Mouse (Mus musculus) MN1 (cell line): ENCODE results near the gene Cdh23.

ENCODE experiments used
- DNase-seq: peaks from one replicate; pipeline ENCODE4 v3.0.0-alpha.2; 2016; ENCODE audit warnings: low spot score

Cdh23 gene

GRCm38 (mm10) chr10:60335021-60335420 lies 361.3 kb downstream of the Cdh23 start:
- DNase-seq: no peak

- no peak for DNase-seq
Observed at GRCm38 (mm10) chr10:60334583-60334982, 361.7 kb downstream of the Cdh23 start.

GRCm38 (mm10) chr10:60328963-60329650 lies 367.2 kb downstream of the Cdh23 start:
- peak; percentile 38 for DNase-seq

DNA sequence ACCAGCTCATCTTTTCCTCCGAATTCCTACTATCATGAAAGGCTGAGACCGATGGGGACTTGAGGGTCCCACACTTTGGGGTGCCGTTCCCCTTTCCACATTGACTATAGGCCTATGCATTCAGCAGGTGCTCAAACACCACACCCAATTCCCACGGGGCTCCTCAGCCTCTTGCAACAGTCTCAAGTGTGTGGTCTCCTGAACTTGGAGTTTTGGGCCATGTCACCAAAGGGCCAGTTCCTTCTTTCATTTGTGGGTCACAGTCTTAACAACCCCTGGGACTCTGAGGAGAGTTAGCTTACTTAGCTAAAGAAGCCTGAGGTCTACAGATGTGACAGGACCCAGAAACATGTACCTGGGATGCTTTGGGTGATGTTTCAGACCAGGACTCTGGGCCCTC lies 380.1 kb downstream of the Cdh23 start:
- no peak for DNase-seq

- DNase-seq: no peak
Observed at GRCm38 (mm10) chr10:60313606-60314005, 382.7 kb downstream of the Cdh23 start.

DNA sequence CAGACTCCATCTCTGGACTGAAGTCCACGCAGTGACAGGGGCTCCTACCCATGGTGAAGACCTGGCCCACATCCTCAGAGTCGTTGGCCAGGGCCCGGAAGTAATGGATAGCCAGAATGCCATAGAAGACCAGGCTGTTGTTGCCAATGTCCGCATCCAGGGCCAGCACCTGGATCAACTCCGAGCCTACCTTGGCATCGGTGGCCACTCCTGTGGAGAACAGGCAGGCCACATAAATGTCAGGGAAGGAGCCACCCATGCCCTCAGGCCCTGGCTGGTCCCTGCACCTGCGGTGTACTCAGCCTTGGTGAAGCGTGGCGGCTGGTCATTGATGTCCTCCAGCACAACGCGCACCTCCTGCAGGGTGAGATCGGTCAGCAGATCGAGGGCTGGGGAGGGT lies 385.7 kb downstream of the Cdh23 start:
- no peak for DNase-seq

- peak; percentile 91 for DNase-seq
Observed at GRCm38 (mm10) chr10:60304854-60305628, 391.2 kb downstream of the Cdh23 start.

GRCm38 (mm10) chr10:60303419-60303818 lies 392.9 kb downstream of the Cdh23 start:
- DNase-seq: no peak

- no peak for DNase-seq
Observed at GRCm38 (mm10) chr10:60299636-60300035, 396.7 kb downstream of the Cdh23 start.

DNA sequence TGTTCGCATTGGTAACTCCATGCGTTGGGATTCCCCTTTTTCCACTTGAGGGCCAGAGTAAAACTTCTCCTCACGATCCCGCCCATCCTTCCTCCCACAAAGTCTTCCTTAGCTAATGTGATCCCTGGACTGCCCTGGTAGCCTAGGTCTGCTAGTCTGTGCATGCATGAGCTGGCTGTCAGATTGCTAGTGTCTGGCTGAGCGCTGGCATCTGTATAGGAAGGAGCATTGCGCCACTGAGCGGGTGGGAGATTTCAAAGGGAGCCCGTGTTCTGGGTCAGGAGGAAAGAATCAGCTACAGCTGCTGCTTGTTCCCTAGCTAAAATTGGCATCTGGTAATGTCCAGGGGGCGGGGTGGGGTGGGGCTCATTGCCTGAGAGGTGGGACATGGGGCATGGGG lies 400.3 kb downstream of the Cdh23 start:
- DNase-seq: no peak

DNA sequence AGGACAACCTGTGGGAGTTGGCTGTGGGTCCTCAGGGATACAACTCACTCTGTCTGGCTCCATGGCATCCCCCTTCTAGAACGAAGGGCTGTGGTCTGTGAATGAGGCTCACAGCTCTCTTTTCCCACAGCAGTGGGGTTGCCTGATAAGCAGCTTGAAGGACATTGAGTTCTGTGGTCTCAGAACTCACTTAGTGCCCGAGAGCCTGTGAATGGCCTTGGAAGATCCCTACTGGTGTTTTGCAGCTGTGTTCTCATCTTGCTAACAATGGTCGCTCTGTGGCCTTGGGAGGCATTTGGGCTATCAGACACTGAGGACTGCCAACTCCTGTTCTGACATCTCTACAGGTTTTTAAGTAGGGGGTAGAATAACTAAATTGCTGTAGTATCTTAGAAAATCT lies 400.9 kb downstream of the Cdh23 start:
- no peak for DNase-seq

DNA sequence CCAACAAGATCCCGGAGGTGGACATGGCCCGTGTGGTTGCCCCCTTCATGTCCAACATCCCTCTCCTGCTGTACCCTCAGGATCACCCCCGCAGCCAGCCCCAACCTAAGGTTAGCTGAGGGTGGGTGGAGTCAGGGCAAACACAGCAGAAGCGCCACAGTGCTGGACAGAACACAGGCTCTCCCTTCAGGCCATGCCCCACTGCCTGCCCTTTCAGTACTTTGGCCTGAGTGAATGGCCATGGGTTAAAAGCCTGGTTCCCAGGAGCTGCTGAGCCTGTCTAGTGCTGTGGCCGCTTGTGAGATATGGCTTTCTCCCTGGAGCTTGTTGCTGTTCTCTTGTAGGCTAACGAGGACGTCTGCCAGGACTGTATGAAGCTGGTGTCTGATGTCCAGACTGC lies 401.7 kb downstream of the Cdh23 start:
- DNase-seq: no peak

DNA sequence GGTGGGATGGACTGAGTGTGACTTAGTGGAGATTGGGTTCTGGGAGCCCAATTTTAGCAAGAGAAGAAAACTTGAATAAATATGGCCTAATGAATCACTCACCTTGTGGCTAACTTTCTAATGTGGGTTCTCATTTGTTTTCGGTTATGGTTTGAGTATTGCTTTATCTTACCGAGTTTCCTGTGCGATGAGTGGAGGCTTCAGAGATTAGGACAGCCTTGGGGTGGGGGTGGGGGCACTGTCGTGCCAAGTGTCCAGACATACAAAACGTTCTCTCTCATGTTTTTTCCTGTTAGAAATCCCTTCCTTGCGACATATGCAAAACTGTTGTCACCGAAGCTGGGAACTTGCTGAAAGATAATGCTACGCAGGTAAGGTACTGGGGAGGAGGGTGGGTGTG lies 404.1 kb downstream of the Cdh23 start:
- DNase-seq: no peak

DNA sequence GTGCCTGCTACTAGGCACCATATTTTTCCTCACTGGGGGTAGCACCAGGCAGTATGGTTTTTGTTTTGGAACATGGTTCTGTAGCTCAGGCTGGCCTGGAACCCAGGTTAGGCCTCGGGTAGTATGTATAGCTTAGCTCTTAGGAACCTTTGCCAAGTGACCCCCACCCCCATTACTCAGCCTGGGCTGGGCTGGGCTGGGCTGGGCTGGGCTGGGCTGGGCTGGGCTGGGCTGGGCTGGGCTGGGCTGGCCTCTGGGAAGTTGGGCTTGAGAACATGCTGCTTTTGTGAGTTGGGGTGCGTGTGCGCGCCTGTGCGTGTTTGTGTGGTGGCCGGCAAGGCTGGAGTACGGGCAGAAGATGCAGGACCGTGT lies 405.6 kb downstream of the Cdh23 start:
- DNase-seq: no peak

DNA sequence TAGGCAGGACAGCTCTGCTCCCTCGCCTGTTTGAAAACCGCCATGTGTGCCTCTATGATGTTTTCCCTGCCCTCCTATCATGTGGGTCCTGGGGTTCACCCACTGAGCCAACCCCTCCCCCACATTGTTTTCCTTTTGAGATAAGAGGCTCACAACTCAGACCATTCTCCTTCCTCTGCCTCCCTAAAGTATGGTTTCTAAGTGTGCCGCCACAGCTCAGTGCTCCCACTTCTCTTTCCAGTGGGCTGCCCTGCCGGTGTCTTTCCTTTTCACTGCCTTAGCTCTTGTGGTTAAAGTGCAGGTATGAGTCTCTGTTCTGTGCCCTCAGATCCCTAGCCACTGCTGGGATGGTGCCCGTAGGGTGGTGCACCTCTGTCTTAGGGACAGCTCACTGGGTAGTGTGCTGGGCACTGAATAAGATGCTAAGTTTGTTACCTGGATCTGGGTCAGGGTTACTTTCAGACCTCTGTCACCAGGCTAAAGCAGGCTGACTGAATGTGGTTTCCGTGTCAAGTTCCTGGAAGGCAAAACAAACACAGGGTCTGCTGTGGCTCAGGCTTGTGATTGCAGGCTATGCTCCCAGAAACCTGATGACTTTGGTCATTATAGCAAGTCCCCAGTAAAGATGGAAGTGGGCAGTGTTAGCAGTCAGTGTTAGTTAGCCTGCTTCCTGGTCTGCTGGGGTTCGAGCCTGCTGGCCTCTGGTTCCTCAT lies 406.1 kb downstream of the Cdh23 start:
- no peak for DNase-seq

GRCm38 (mm10) chr10:60289216-60289615 lies 407.1 kb downstream of the Cdh23 start:
- DNase-seq: no peak

- no peak for DNase-seq
Observed at GRCm38 (mm10) chr10:60287726-60288125, 408.6 kb downstream of the Cdh23 start.

DNA sequence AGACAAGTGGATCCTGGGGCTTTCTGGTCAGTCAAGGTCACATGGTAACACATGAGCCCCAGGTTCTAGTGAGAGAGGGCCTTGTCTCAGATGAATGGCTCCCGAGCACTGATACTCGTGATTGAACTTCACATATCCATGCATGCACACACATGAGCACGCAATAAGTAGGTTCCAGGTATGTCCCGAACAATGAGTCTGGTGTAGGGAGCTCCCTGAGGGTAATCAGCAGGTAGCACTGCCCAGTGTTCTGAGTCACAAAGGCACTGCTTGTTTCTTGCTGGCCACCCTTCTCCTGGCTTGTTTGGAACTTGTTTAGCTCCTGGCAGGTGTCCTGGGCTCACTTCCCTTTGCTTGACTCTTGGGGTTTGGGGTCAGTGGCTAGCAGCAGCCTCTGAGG lies 409.1 kb downstream of the Cdh23 start:
- no peak for DNase-seq

DNA sequence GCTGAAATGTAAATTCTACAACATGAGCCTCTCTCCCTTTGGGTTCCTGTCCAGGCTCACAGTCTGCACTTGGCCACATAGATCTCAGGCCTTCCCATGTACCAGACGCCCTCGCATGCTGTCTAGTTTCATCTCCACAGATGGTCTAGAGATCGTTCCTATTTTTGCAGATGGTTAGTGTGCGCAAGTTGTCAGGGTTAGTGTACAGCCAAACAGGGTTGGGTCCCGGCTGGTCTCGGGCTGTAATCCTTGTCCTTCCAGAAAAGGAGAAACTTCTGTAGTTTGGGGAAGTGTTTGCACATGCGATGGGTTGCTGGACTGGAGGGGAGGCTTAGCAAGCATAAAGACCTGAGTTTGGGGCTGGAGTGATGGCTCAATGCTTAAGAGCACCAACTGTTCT lies 409.7 kb downstream of the Cdh23 start:
- DNase-seq: no peak

DNA sequence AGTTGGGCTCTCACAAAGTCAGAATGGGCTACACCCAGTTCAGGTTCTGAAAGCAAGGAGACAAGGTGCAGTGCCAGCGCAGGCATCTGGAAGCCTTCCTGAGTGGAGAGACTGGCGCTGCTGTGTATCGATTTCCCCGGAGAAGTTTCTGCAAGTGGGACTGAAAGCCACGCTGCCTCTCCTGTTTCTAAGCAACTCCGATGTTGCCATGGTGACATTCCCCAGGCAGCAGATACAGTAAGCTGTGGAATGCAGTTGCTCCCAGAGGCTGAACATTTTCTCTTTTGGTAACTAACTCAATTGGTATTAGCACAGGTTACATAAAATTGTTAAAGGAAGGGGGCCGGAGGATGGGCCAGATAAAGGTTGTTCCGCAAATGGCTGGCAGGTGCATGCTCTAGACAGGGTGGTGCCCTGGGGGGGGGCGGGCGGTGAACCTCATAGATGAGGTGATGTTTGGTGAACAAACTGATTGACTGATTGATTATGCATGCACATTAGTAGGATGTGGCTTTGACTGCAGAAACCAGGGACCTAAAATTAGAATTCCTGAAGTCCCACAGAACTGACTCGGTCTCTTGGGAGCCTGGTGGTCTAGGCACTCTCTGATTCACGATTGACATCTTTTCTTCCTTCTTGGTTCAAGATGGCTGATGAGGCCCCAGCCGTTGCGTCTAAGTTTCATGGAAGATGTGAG lies 410.5 kb downstream of the Cdh23 start:
- peak; percentile 91 for DNase-seq

- DNase-seq: no peak
Observed at GRCm38 (mm10) chr10:60285183-60285582, 411.1 kb downstream of the Cdh23 start.

DNA sequence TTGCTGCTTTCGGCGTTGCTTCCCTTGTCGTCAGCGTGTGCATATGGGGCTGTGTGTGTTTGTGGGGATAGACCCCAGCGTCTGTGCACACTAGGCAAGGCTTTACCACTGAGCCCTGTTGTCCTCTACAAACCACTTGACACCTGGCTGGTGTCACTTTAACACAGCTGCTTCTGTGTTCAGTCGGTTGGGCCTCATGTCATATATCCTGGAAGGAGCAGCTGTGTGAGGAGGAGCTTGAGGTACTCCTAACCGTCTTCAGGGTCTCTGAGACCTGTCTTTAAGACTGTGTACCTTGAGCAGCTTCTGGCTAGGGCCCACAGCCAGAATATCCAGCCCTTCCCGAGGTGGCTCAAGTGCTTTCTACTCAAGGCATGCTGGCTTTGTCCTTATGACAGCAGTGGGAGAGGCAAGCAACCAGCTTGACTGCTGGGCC lies 411.6 kb downstream of the Cdh23 start:
- peak; percentile 41 for DNase-seq
